Mouse (Mus musculus): ENCODE measurements around the gene Stk26. TPM values are rescaled to one million over a fixed set of nuclear protein-coding genes. Genes with fewer than 3 reads are reported as not detected.

The Stk26 gene
- polyA plus RNA-seq, 1 experiment from 2014 or later, result 19.1 TPM

GRCm38 (mm10) chrX:50924629-50925364 lies 84.0 kb downstream of the Stk26 start:
- no peak for ATAC-seq (ENCODE audit: insufficient number of reproducible peaks, insufficient read depth, low FRiP score, low TSS enrichment, low read depth)
- Histone ChIP-seq H3K9ac (replicated peaks) (no peak overlapping the region), H3K4me1 (replicated peaks) (no peaks in the 10 kb centered on the region), H3K9me3 (no peaks in the 10 kb centered on the region), H3K4me3 (replicated peaks) (no peak overlapping the region), H3K4me2 (no peak overlapping the region), H3K27me3 (peaks cover 8% of the 10 kb centered on the region), H3K27ac (no peak overlapping the region), H3K36me3 (no peaks in the 10 kb centered on the region)
- 46% methylated on average over 17 of the region's 18 CpGs for WGBS

- Histone ChIP-seq H3K9ac (replicated peaks) (no peak overlapping the region), H3K4me1 (replicated peaks) (no peaks in the 10 kb centered on the region), H3K4me2 (no peak overlapping the region), H3K27me3 (peaks cover 6% of the 10 kb centered on the region), H3K27ac (no peak overlapping the region), H3K36me3 (no peaks in the 10 kb centered on the region), H3K9me3 (no peaks in the 10 kb centered on the region), H3K4me3 (replicated peaks) (no peak overlapping the region)
- ATAC-seq (ENCODE audit: insufficient number of reproducible peaks, insufficient read depth, low FRiP score, low TSS enrichment, low read depth), result no peak
- 38% methylated on average over 10 of the region's 10 CpGs for WGBS
Measured at GRCm38 (mm10) chrX:50926893-50927545, 86.2 kb downstream of the Stk26 start.

- Histone ChIP-seq H3K36me3 (no peaks in the 10 kb centered on the region), H3K27me3 (peaks cover 5% of the 10 kb centered on the region), H3K4me3 (replicated peaks) (no peak overlapping the region), H3K27ac (no peak overlapping the region), H3K4me2 (no peak overlapping the region), H3K9me3 (no peaks in the 10 kb centered on the region), H3K9ac (replicated peaks) (no peak overlapping the region), H3K4me1 (replicated peaks) (no peaks in the 10 kb centered on the region)
- WGBS, result 66% methylated on average over 3 of the region's 3 CpGs
- no peak for ATAC-seq (ENCODE audit: insufficient number of reproducible peaks, insufficient read depth, low FRiP score, low TSS enrichment, low read depth)
Measured at GRCm38 (mm10) chrX:50930309-50930708, 89.5 kb downstream of the Stk26 start.

GRCm38 (mm10) chrX:50937117-50937516 lies 96.3 kb downstream of the Stk26 start:
- Histone ChIP-seq H3K9me3 (no peaks in the 10 kb centered on the region), H3K4me2 (no peak overlapping the region), H3K4me3 (replicated peaks) (no peak overlapping the region), H3K27ac (no peak overlapping the region), H3K27me3 (peaks cover 6% of the 10 kb centered on the region), H3K9ac (replicated peaks) (no peak overlapping the region), H3K4me1 (replicated peaks) (no peaks in the 10 kb centered on the region), H3K36me3 (no peaks in the 10 kb centered on the region)
- ATAC-seq (ENCODE audit: insufficient number of reproducible peaks, insufficient read depth, low FRiP score, low TSS enrichment, low read depth), result no peak
- WGBS, result 75% methylated on average over 3 of the region's 3 CpGs

DNA sequence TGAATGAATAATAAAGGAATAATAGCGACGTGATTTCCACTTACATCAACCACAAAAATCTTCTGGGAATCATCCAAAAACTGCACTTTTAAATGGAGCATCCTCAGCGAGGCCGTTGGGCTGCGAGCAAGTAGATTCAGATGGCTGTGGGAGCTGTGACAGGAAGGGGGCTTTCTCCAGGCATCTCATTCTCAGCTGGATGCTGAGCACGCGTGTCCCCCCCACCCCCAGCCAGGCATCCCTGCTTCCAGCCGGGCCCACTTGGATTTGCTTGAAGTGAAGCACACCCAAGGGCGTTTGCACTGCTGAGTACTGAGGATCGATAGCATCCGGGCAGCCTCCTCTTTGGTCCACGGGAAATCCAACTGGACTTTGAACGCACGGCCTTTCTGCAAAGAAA lies 101.8 kb downstream of the Stk26 start, which contains the start of gene Frmd7:
TSS of gene Frmd7 (minus strand) at position 101 of the 400 bp plus-strand sequence.
- Histone ChIP-seq H3K27me3 (peaks cover 10% of the 10 kb centered on the region), H3K4me2 (no peak within 1 kb of the TSS), H3K9ac (replicated peaks) (no peak within 1 kb of the TSS), H3K27ac (no peak within 1 kb of the TSS), H3K4me1 (replicated peaks) (no peaks in the 10 kb centered on the region), H3K4me3 (replicated peaks) (no peak within 1 kb of the TSS), H3K9me3 (no peaks in the 10 kb centered on the region), H3K36me3 (no peaks in the 10 kb centered on the region)
- WGBS, result 73% methylated on average over 14 of the region's 14 CpGs
- no peak for ATAC-seq (ENCODE audit: insufficient number of reproducible peaks, insufficient read depth, low FRiP score, low TSS enrichment, low read depth)

Other genes with a start within 250 kb of the Stk26 start
- 0.10 and 0.13 TPM in 2 replicates for gene Frmd7, start 101.7 kb downstream of the Stk26 start, polyA plus RNA-seq (2016; fragmentation: Nextera tagmentation; extraction: Ambion mirVana)
- gene Rap2c, start 177.0 kb downstream of the Stk26 start, polyA plus RNA-seq (2016; fragmentation: Nextera tagmentation; extraction: Ambion mirVana), result 37.2 and 37.8 TPM in 2 replicates